Mouse (Mus musculus) adrenal gland, adult 8-10 months (tissue): ENCODE results near the gene Nr4a2. TPM values are rescaled to one million over a fixed set of nuclear protein-coding genes. Genes with fewer than 3 reads are reported as not detected.
A peak's percentile ranks its signal among the peaks of the same experiment; 100 is the strongest.

Experiments
- DNase-seq: peaks from one replicate; pipeline ENCODE4 v3.0.0; 2022
- total RNA-seq, 4 experiments: library from RNA; stranded (reverse); gene quantifications; 2 replicates each; pipeline ENCODE4 v1.2.4; 2022

The Nr4a2 gene
- 10 to 100 TPM in 1 of 4 experiments, 1 to 10 TPM in 3; 6.8 to 29.7 (median 8.4) TPM for total RNA-seq

DNA sequence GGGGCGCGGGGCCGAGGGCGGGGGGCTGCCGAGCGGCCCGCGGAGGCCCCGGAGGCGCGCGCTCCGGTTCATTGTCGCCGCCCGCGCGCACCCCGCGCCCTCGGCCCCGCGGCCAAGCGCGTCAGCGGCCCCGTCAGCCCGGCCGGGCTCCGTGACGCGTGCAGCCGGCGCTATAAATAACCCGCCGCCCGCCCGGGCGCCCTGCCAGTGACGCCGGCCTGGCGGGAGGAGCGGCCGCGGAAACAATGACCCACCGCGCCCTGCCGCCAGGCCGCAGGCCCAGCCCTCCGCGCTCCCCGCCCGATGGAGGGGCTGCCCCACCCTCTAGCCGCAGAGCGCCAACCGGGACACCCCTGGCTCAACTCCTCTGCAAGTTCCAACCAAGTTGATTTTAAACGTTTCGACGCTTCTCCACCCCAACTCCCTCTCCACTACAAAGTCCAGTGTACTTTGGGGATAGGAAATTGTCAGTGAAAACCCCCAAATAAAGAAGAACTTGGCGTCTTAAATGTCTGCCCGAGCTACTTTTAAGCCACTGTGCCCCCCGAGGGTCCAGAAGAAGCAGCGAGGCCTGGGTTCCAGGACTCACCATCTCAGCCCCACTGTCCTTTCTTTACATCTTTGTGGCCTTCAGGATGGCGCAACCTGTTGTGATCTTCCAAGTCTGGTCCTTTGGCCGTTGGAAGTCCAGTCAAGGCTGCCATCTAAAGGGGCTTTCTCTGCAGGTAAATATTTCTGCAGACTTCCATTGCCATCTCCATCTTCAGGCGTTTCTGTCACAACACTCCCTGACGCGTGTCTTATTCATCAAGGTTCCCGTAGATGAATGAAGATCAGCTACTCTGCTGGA lies at the start of gene Nr4a2:
Gene Nr4a2, minus strand, starts transcription at position 13 of the 850 bp plus-strand sequence.
- peak; percentile 77 for DNase-seq

GRCm38 (mm10) chr2:57165416-57165815 lies 41.6 kb upstream of the Nr4a2 start:
- DNase-seq: no peak

GRCm38 (mm10) chr2:57156814-57157213 lies 33.0 kb upstream of the Nr4a2 start:
- DNase-seq: peak; percentile 17

DNA sequence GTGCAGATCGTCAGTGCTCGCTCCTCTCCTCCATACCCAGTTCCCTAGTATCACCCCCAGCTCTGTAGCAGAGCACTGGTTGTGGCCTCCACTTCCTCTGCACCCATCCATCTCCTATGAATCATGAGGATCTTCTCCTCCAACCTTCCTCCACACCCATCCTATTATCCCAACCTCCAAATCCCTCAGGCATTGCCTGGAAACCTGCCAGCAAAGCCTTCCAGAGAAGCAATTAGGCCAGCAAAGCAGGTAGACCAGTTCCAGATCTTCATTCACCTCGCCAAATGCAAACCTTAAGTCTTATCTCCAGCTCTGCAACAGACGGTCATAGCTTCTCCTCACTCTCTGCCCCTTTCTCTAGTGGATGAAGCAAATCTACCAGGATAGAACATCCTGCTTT lies 26.0 kb upstream of the Nr4a2 start:
- DNase-seq: no peak

GRCm38 (mm10) chr2:57148231-57148630 lies 24.4 kb upstream of the Nr4a2 start:
- no peak for DNase-seq

DNA sequence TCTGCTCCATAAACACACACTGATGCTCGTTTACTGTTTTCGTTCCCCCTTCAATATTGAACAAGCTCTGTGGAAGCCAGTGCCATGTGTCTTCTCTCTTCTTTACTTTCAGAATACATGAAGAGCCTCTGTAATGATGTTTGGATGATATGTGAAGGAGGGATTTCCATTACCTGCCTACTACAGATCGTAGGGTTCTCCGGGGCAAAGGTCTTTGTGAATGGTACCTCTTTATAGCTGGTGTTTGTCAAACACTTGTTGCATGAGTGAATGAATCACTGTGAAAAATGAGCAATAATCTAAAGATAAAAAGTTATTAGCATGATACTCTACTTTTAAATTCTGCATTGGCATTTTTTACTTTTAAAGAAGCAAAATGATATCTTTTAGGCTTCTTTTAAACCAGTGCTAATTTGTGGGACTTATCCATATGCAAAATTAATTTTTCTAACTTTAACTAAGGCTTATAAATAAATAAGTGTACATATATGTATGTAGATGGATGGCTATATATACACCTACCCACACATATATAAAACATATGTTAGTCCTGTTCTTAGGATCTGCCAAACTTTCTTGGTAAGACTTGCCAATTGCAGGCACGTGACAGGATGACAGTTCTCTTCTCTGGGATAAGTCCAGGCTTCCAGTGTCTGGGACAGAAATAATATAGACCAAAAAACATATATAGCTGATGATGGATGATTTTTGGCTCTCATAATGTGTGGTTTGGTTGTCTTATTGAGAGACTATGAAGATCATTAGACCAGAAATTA lies 22.0 kb upstream of the Nr4a2 start:
- DNase-seq: no peak

DNA sequence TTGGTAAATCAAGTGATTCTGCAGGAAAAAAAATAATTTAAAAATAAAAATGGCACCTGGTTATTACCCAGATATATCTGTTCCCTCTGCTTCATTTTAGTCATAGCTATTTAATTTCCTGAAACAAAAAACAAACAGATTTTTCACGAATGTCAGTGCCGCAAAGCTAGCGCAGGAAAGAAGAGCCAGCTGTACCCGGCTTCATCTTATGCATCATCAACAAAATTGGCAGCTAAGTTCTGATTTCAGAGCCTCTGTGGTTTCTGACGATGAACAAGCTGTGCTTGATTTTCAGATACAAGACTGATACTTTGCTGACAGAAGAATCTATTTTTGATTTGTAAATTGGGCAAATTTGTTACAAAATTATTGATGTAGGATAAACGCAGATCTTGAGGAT lies 14.8 kb upstream of the Nr4a2 start:
- DNase-seq: no peak

DNA sequence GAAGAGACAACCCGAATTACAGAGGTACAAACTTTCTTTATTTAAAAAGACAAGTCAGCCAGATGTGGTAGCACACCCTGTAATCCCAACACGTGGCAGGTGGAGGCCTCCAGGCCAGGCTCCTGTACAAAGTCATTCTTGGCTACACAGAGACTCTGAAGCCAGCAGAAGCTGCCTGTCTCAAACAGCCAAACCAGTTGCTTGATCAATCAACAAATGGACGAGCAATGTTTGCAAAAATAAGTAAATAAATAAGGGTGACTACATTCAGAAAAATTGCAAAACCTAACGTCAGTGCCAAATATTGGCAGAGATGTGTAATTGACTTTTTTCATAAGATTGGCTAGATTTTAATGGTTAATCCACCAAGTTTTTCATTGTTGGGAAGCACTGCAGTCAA lies 3.7 kb upstream of the Nr4a2 start:
- no peak for DNase-seq

DNA sequence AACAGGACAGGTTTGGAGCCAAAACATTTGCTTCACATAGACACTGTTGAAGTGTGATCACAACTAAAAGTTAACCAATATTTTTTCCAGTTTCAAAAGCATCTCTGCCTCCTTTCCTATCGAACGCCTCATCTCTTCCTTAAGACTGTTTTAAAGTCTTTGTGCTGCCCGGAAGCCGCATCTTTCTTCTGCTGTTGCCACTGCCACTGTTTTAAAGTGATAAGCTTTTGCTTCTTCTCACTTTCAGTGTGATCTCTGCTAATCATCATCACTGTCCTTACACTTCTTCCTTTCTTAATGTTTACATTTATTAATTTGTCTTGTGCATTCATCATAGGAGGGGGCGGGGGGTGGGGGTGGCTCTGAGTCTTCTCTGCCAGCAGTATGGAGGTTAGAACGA lies 2.1 kb upstream of the Nr4a2 start:
- DNase-seq: no peak

- peak; percentile 44 for DNase-seq
Observed at GRCm38 (mm10) chr2:57122986-57123980, 520 bp downstream of the Nr4a2 start.

DNA sequence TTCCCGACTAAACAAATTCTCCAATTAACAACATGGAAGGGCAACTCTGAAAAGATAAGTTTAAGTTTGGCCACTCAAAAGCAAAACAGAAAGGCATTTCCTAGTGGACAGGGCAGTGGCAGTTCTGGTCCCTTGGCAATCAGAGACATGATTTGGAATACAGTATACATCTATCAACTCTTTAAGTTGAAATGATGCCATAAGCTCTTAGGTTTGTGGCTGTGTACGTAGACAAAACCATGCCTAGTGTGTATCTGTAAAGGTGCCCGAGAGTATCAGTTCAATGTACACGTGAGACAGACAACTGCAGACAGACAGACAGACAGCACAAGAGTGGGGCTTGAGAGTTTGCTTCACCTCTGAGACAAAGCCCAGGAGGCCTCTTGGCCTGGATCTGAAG lies 2.7 kb downstream of the Nr4a2 start:
- DNase-seq: no peak

- DNase-seq: peak; percentile 71
Observed at GRCm38 (mm10) chr2:57117201-57117951, 6.4 kb downstream of the Nr4a2 start.

GRCm38 (mm10) chr2:57116366-57117200 lies 7.2 kb downstream of the Nr4a2 start:
- DNase-seq: peak; percentile 78

DNA sequence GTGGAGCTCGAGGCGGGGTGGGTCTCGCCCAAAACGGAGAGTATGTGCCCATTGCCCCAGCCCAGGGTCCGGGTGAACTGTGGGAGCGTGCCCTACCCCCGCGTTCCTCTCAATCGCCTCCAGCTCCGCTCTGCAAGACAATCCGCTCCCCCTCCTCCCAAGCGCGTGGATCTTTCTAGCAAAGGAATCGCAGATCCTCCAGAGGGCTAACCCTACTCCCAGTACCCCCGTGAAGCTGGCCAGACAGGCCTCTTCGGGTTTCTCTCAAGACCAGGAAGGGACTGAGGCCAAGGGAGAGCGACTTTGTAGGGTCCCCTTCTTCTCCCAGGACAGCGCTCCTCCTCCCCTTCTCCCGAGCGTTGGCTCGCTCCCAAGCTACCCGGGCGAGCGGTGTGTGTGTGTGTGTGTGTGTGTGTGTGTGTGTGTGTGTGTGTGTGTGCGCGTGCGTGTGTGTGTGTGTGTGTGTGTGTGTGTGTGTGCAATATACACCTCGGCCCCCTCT lies 7.9 kb downstream of the Nr4a2 start:
- peak; percentile 49 for DNase-seq

DNA sequence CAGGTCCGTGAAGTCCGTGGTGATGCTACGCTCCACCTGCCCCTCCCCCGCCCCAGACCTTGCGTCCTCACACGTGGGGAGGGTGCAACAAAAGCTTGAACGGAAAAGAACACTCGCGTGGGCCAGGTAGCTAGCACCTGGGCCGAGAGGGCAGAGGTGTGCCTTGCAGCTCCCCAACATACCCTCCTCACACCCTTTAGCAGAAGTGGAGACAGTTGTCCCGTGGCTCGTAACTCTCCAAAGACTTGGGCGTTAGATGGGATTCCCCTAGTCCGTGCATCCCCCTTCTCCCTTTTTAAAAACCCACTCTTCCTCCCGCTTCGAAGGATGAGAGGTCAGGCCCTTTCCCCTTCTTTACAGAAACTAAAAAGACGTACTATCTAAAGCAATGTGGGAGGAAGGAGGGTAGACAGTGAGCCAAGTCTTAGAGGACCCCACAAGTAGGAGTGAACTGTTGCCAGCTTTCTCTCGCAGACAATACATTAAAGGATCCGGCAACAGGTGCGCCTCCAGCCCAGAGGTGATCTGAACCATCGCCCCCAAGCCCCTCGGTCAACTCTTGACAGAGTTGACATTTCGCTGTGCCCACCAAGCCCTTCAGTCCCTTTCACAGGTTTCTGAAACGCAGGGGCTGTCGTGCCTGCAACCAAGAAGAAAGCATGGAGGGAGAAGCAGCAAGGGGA lies 8.5 kb downstream of the Nr4a2 start:
- no peak for DNase-seq

GRCm38 (mm10) chr2:57114211-57115151 lies 9.3 kb downstream of the Nr4a2 start:
- peak; percentile 81 for DNase-seq

- no peak for DNase-seq
Observed at GRCm38 (mm10) chr2:57113431-57113830, 10.4 kb downstream of the Nr4a2 start.

- DNase-seq: no peak
Observed at GRCm38 (mm10) chr2:57112949-57113348, 10.9 kb downstream of the Nr4a2 start.
